Mouse (Mus musculus) thymus, adult 2 months (tissue): ENCODE results near the gene Pex14. TPM values are rescaled to one million over a fixed set of nuclear protein-coding genes. Genes with fewer than 3 reads are reported as not detected.
"Not testable (repeated sequence)": the region's sequence is repeated elsewhere in the genome, so short reads cannot be mapped to it uniquely, and the experiment has no call there.

ENCODE experiments used
- DNase-seq: peaks from one replicate; pipeline ENCODE4 v3.0.0; 2021
- H3K27ac ChIP-seq: fragments of 200-500 bp; 2 replicates; pipeline ENCODE4 v1.5.1; 2012; ENCODE audit warnings: low read length, control low read depth; ENCODE audit not compliant: control insufficient read depth, insufficient read depth
- H3K27me3 ChIP-seq: fragments of 200-500 bp; 2 replicates; pipeline ENCODE4 v1.6.1; 2012; ENCODE audit warnings: mild to moderate bottlenecking, low read length, moderate library complexity, mixed read lengths; ENCODE audit not compliant: control insufficient read depth, insufficient read depth
- H3K36me3 ChIP-seq: fragments of 200-500 bp; 2 replicates; pipeline ENCODE4 v1.6.1; 2012; ENCODE audit warnings: mild to moderate bottlenecking, low read length, moderate library complexity; ENCODE audit not compliant: control insufficient read depth, insufficient read depth
- H3K4me1 ChIP-seq: fragments of 200-500 bp; replicated peaks from 2 replicates; pipeline ENCODE4 v1.6.1; 2012; ENCODE audit warnings: low read length; ENCODE audit not compliant: control insufficient read depth, insufficient read depth
- H3K4me3 ChIP-seq: fragments of 200-500 bp; 2 replicates; pipeline ENCODE4 v1.5.1; 2012; ENCODE audit warnings: mild to moderate bottlenecking, low read length, control low read depth, moderate library complexity; ENCODE audit not compliant: control insufficient read depth, insufficient read depth
- CTCF ChIP-seq: fragments of 200-500 bp; IDR thresholded peaks from 2 replicates; pipeline ENCODE4 v1.5.1; 2012; ENCODE audit warnings: mild to moderate bottlenecking, control low read depth, low read length, moderate library complexity, borderline replicate concordance; ENCODE audit not compliant: control insufficient read depth, poor library complexity, insufficient read depth; ENCODE audit errors: extremely low read depth
- POLR2A ChIP-seq: fragments of 200-500 bp; IDR thresholded peaks from 2 replicates; pipeline ENCODE4 v1.6.1; 2012; ENCODE audit warnings: mild to moderate bottlenecking, low read length, control low read depth, moderate library complexity; ENCODE audit not compliant: control insufficient read depth, poor library complexity, insufficient read depth; ENCODE audit errors: extremely low read depth
- WGBS: fragments of 180-500 bp; shearing (Covaris S2); methylation state at CpG from one replicate; pipeline ENCODE4 v1.1.7; 2018; 5-methylcytosine and 5-hydroxymethylcytosine counted together
- polyA plus RNA-seq: library from polyadenylated mRNA; depleted of rRNA; stranded (reverse); fragments of >200 nt; gene quantifications from 2 replicates; pipeline ENCODE4 v1.2.3, GENCODE M21; 2012

Pex14 gene
- polyA plus RNA-seq, 1 experiment = 40.4 TPM

DNA sequence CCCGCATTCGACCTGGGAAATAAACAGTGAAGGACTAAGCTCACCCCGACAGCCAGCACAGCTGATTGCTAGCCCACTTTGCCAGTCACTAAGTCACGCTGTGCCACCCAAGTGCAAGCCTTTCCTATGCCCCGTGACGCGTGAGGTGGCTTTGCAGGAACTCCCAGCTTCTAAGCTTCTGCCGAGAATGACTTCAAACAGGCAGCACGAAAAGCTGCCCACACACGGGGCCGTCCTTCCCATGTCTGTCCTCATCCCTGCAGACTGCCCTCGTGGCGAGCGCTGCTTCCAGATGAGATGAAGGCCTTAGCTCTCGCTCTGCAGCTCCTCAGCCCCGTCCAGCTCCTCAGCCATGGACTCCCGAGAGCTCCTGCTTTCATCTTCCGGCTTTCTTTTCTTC, 28.8 kb upstream of the Pex14 start:
- no peak overlapping the region for H3K4me3 ChIP-seq
- no peak overlapping the region for H3K27ac ChIP-seq
- TF ChIP-seq POLR2A (no peak), CTCF (no peak)
- H3K4me1 ChIP-seq = no peaks in the 10 kb centered on the region
- 97% methylated on average over 18 of the region's 18 CpGs for WGBS
- H3K36me3 ChIP-seq = no peaks in the 10 kb centered on the region
- H3K27me3 ChIP-seq = no peaks in the 10 kb centered on the region
- DNase-seq = no peak

- Histone ChIP-seq H3K36me3 (no peaks in the 10 kb centered on the region), H3K27ac (no peak within 1 kb of the TSS), H3K4me3 (no peak within 1 kb of the TSS), H3K4me1 (no peaks in the 10 kb centered on the region), H3K27me3 (no peaks in the 10 kb centered on the region)
- DNase-seq = no peak
- WGBS = 96% methylated on average over 11 of the region's 11 CpGs
- TF ChIP-seq POLR2A = no peak
- TF ChIP-seq CTCF = no peak
Measured at GRCm38 (mm10) chr4:149126663-149127062, 27.0 kb upstream of the Pex14 start, which contains the start of gene Cort. TSS of gene Cort (minus strand) at chr4:149126763.

DNA sequence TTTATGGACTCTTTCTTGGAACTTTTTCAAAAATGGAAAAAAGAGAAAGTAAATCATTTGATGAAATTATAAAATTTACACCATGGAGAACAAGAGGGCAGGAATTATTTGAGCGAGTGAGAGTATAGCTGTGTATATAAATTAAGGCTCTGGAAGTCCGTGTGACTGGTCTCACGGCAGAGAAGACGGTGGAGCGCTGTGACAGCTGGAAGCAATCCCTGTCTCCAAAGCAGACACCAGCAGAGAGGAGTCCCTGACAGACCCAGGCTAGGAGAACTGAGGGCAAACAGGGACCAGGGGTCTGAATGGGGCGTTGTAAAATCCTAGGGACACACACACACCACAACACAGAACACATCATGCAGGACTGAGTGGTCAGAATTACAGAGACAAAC, 26.4 kb upstream of the Pex14 start:
- Histone ChIP-seq H3K27ac (no peak overlapping the region), H3K4me1 (no peaks in the 10 kb centered on the region), H3K4me3 (no peak overlapping the region), H3K36me3 (no peaks in the 10 kb centered on the region), H3K27me3 (no peaks in the 10 kb centered on the region)
- TF ChIP-seq CTCF (no peak), POLR2A (no peak)
- DNase-seq = no peak
- 97% methylated on average over 6 of the region's 6 CpGs for WGBS

- TF ChIP-seq CTCF (no peak), POLR2A (no peak)
- WGBS = 73% methylated on average over 11 of the region's 11 CpGs
- H3K36me3 ChIP-seq = no peaks in the 10 kb centered on the region
Measured at GRCm38 (mm10) chr4:149125341-149126114, 25.9 kb upstream of the Pex14 start.

GRCm38 (mm10) chr4:149123432-149123831, 23.8 kb upstream of the Pex14 start:
- WGBS = 95% methylated on average over 5 of the region's 5 CpGs
- Histone ChIP-seq H3K4me3 (no peak overlapping the region), H3K27ac (no peak overlapping the region), H3K27me3 (no peaks in the 10 kb centered on the region), H3K36me3 (no peaks in the 10 kb centered on the region), H3K4me1 (no peaks in the 10 kb centered on the region)
- DNase-seq = no peak
- TF ChIP-seq CTCF = no peak

More at GRCm38 (mm10) chr4:149125341-149126114, 25.9 kb upstream of the Pex14 start:
- Histone ChIP-seq H3K4me3 (no peak overlapping the region), H3K27me3 (no peaks in the 10 kb centered on the region), H3K4me1 (no peaks in the 10 kb centered on the region), H3K27ac (no peak overlapping the region)
- DNase-seq = no peak

- H3K27ac ChIP-seq, DNase-seq, H3K36me3 ChIP-seq, H3K4me1 ChIP-seq, H3K4me3 ChIP-seq, H3K27me3 ChIP-seq: not testable (repeated sequence)
- 47% methylated on average over 12 of the region's 12 CpGs for WGBS
Measured at GRCm38 (mm10) chr4:149119978-149120562, 20.4 kb upstream of the Pex14 start.
